Mouse (Mus musculus) midbrain, embryonic 16.5 days (tissue): ENCODE results near the gene Naa80. TPM values are rescaled to one million over a fixed set of nuclear protein-coding genes. Genes with fewer than 3 reads are reported as not detected.

Source experiments
- ATAC-seq: fragments of 200-750 bp; cut with Nextera tagmentation; 2 replicates; pipeline ENCODE4 v1.8.0; 2017; ENCODE audit warnings: moderate TSS enrichment
- H3K27ac ChIP-seq: fragments of 300-500 bp; sonication (generic); 2 replicates; pipeline ENCODE4 v1.5.1; 2014; ENCODE audit warnings: mild to moderate bottlenecking, low read length, mixed read lengths
- H3K27me3 ChIP-seq: fragments of 300-500 bp; sonication (generic); 2 replicates; pipeline ENCODE4 v1.6.1; 2014; ENCODE audit warnings: low read depth, low read length, mixed read lengths; ENCODE audit not compliant: control insufficient read depth, insufficient read depth
- H3K36me3 ChIP-seq: fragments of 300-500 bp; sonication (generic); 2 replicates; pipeline ENCODE4 v1.6.1; 2014; ENCODE audit warnings: mild to moderate bottlenecking, low read length, moderate library complexity, mixed read lengths; ENCODE audit not compliant: control insufficient read depth, insufficient read depth
- H3K4me1 ChIP-seq: fragments of 300-500 bp; sonication (generic); 2 replicates; pipeline ENCODE4 v1.6.1; 2014; ENCODE audit warnings: mild to moderate bottlenecking, low read length, mixed read lengths; ENCODE audit not compliant: control insufficient read depth, insufficient read depth
- H3K4me2 ChIP-seq: fragments of 300-500 bp; sonication (generic); 2 replicates; pipeline ENCODE4 v1.6.1; 2014; ENCODE audit warnings: mild to moderate bottlenecking, low read length, mixed read lengths
- H3K4me3 ChIP-seq: fragments of 300-500 bp; sonication (generic); 2 replicates; pipeline ENCODE4 v1.5.1; 2014; ENCODE audit warnings: low read depth, mild to moderate bottlenecking, low read length, moderate library complexity, mixed read lengths
- H3K9ac ChIP-seq: fragments of 300-500 bp; sonication (generic); 2 replicates; pipeline ENCODE4 v1.6.1; 2014; ENCODE audit warnings: low read depth, low read length, mixed read lengths
- H3K9me3 ChIP-seq: fragments of 300-500 bp; sonication (generic); replicated peaks from 2 replicates; pipeline ENCODE4 v1.6.1; 2014; ENCODE audit warnings: mild to moderate bottlenecking, low read length, mixed read lengths; ENCODE audit not compliant: control insufficient read depth, poor library complexity, severe bottlenecking
- WGBS: fragments of 180-500 bp; shearing (Covaris S2); extraction: QIAGEN DNeasy Blood & Tissue Kit; methylation state at CpG from one replicate; pipeline ENCODE4 v1.1.7; 2014; 5-methylcytosine and 5-hydroxymethylcytosine counted together
- polyA plus RNA-seq: library from polyadenylated mRNA; unstranded; fragments of >200 nt; fragmentation: Nextera tagmentation; extraction: Ambion mirVana; gene quantifications from 2 replicates; pipeline ENCODE4 v1.2.1, GENCODE M21; 2015

Naa80 gene
- polyA plus RNA-seq, 1 experiment from 2014 or later: 18.6 TPM

DNA sequence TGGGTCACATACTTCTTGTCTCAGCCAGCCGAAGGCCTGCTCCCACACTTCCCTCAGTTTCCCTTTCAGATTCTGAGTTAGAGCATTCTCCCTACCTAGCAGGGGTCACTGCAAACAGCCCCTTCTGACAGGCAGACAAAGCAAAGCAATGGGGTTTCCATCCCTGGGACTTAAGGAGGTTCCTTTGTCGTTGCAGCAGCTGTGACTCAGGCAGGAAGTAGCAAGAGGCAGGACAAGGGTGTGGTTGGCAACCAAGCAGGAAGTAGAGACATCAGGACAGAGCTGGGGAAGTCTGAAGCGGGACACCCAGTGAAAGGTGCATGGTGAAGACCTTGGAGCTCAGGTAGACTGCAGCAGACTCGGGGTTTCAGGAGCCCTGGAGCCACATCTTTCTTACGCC is 45.9 kb downstream of the Naa80 start:
- WGBS: 61% methylated on average over 5 of the region's 5 CpGs
- no peak overlapping the region for H3K9ac ChIP-seq
- no peak for ATAC-seq

DNA sequence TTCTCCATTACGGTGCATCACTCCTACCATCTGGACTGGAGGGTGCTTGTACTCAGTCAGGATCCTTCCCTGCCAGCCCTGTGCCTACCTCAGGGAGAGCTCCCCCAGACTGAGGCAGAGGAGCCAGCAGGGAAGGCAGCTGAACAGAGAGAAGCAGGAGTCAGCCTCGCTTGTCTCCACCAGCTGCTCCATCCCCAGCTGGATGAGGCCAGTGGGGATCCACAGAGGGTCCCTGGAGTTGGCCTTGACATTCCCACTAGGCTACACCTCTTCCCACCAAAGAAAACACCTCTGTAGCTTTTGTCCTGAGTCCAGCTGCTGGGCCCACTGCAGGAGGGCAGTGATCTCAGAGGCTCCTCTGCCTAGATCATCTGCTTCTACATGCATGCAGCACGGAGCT is 46.3 kb downstream of the Naa80 start:
- no peaks in the 10 kb centered on the region for H3K9me3 ChIP-seq
- no peak for ATAC-seq
- H3K27me3 ChIP-seq: no peaks in the 10 kb centered on the region
- H3K36me3 ChIP-seq: peaks cover 2% of the 10 kb centered on the region
- 68% methylated on average over 3 of the region's 3 CpGs for WGBS
- H3K4me2 ChIP-seq: no peak overlapping the region
- no peak overlapping the region for H3K4me3 ChIP-seq
- no peak overlapping the region for H3K9ac ChIP-seq
- H3K27ac ChIP-seq: peak overlapping the region; percentile 43; the same call in 1 of the 2 replicates
- peaks cover 41% of the 10 kb centered on the region for H3K4me1 ChIP-seq

More for the DNA sequence above, 45.9 kb downstream of the Naa80 start:
- Histone ChIP-seq H3K4me2 (no peak overlapping the region), H3K27ac (no peak overlapping the region), H3K27me3 (no peaks in the 10 kb centered on the region), H3K9me3 (no peaks in the 10 kb centered on the region), H3K4me3 (no peak overlapping the region), H3K36me3 (peaks cover 7% of the 10 kb centered on the region), H3K4me1 (peaks cover 37% of the 10 kb centered on the region)

DNA sequence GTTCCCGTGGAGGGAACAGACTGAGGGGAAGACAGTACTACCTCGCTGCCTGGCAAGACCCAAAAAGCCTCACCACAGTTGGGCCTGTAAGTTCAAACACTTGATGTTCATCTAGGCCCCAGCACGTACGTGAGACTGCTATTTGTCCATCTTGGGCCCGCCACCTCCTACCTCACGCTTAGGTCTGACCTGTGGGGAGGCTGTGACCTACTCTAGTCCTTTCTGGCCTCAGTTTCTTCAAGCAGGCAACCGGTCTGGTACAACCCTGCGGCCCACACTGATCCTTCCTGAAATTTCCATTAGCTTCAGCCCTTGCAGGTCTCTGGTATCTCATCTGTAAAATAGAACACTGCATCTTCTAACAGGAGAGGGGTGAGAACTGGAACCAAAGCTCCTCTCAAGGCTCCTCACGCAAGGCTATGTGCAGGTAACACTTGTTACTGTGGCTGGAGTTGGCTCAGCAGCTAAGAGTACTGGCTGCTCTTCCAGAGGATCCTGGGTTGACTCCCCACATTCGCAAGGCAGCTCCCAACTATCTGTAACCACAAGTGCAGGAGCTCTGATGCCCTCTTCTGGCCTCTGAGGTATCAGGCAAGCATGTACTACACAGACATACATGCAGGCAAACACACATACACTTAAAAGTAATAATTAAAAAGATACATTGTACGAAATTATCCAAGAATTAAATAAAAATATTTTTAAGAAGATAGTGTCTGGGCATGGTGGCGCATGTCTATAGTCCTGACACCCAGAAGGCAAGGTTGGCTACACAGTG is 46.9 kb downstream of the Naa80 start:
- Histone ChIP-seq H3K27me3 (no peaks in the 10 kb centered on the region), H3K36me3 (no peaks in the 10 kb centered on the region), H3K9me3 (no peaks in the 10 kb centered on the region), H3K4me3 (no peak overlapping the region), H3K9ac (no peak overlapping the region), H3K27ac (peak overlapping the region; percentile 95), H3K4me2 (no peak overlapping the region), H3K4me1 (peaks cover 47% of the 10 kb centered on the region)
- 83% methylated on average over 12 of the region's 12 CpGs for WGBS
- ATAC-seq: no peak

DNA sequence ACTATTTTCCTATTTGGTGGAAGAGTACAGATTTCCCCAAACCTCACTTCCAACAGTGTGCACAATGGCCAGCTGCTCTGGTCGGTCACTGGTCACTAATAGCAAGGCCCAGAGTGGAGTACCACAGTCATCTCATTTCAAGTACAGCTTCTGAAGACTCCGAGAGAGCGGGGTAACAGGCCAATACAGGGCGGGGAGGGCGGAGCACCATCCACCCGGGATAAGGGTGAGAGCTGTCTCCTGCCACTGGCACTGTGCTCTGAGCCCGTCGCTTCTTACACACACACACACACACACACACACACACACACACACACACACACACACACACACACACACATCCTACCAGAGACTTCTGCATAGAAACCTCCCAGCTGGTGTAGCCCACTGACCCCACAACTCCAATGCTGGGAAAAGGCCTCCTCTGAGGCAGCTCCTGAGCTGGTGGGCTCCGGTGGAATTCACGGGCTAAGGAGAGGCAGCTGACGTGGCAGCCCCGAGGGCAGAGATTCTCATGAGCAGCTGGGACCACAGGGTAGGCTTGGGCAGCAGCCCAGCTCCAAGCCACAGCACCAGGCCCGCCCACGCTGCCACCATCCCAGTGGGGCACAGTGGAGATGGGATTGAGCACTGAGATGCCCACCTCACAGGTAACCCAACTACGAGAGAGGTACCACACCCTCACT is 47.6 kb downstream of the Naa80 start:
- Histone ChIP-seq H3K27ac (peak overlapping the region; percentile 95), H3K4me1 (peaks cover 52% of the 10 kb centered on the region), H3K4me2 (peak overlapping the region; percentile 50), H3K9me3 (no peaks in the 10 kb centered on the region), H3K36me3 (no peaks in the 10 kb centered on the region), H3K27me3 (no peaks in the 10 kb centered on the region), H3K4me3 (peak overlapping the region; percentile 9; the same call in 1 of the 2 replicates), H3K9ac (peak overlapping the region; percentile 63)
- ATAC-seq: peak; percentile 36; the same call in 1 of the 2 replicates
- 23% methylated on average over 15 of the region's 15 CpGs for WGBS

DNA sequence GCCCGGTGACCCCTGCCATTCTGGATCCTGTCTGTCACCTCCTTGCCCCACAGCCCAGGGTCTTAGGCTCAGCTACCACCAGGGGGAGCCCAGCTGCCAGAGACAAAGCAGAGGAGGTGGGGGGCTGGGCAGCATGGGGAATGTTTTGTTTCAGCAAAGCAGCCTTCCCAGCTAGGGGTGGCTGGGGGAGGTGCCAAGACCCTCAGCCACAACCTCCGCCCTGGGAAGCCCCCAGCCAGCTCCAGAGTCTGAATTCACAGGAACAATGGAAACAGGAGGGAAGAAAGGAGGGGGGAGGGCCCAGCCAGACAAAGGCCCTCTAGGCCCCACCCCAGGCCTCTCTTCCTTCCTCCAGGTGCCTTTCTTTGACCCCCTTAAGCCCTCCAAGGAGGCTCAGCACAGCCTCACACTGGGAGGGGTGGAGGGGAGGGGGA is 48.2 kb downstream of the Naa80 start:
- ATAC-seq: peak; percentile 39
- H3K4me2 ChIP-seq: peak overlapping the region; percentile 50
- H3K36me3 ChIP-seq: no peaks in the 10 kb centered on the region
- H3K27ac ChIP-seq: peak overlapping the region; percentile 95
- 0% methylated on average over 2 of the region's 2 CpGs for WGBS
- no peaks in the 10 kb centered on the region for H3K9me3 ChIP-seq
- peak overlapping the region; percentile 9 for H3K4me3 ChIP-seq
- no peaks in the 10 kb centered on the region for H3K27me3 ChIP-seq
- peaks cover 58% of the 10 kb centered on the region for H3K4me1 ChIP-seq
- H3K9ac ChIP-seq: peak overlapping the region; percentile 63

DNA sequence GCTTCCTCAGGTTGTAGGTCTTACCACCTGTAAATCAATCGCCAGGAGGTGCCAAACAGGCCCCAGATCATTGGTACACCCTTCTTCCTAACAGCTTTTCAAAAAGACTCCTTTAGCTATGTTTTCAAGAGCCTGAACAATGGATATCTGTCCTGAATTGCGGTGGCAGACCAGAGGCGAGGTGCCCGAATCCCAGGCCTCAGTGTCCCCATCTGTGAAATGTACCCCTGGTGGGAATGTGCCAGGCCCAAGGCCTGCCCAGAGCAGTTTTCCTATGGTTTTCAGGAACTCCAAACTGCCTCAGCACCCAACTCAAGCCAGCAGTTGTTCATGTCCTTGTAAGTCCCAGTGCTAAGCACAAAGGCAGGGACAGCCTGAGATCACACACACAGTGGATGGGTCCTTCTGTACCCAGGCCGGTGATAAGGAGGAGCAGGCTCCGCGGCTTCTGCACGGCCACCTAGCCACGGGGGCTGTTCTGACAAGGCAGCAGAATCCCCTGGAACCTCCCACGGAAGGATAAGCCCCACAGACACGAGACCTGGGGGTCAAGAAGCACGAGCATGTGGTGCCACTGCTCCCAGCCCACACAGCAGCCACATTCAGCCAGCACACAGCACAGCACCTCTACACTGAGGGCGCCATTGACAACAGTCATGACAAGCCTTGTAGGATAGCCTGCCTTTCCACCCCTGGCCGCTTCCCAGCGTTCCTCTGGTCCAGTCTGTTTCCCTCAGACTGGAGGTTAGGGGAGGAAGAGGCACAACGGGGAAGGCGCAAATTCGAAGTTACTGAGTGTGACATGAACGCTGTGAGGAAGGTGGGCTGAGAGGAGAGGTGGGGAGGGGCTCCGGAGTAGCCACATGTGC is 48.9 kb downstream of the Naa80 start:
- no peaks in the 10 kb centered on the region for H3K27me3 ChIP-seq
- peaks cover 65% of the 10 kb centered on the region for H3K4me1 ChIP-seq
- H3K36me3 ChIP-seq: no peaks in the 10 kb centered on the region
- no peak overlapping the region; the same call in 1 of the 2 replicates for H3K4me3 ChIP-seq
- H3K27ac ChIP-seq: peak overlapping the region; percentile 95
- H3K9me3 ChIP-seq: no peaks in the 10 kb centered on the region
- ATAC-seq: no peak
- H3K9ac ChIP-seq: peak overlapping the region; percentile 63
- H3K4me2 ChIP-seq: peak overlapping the region; percentile 50
- 11% methylated on average over 20 of the region's 20 CpGs for WGBS

DNA sequence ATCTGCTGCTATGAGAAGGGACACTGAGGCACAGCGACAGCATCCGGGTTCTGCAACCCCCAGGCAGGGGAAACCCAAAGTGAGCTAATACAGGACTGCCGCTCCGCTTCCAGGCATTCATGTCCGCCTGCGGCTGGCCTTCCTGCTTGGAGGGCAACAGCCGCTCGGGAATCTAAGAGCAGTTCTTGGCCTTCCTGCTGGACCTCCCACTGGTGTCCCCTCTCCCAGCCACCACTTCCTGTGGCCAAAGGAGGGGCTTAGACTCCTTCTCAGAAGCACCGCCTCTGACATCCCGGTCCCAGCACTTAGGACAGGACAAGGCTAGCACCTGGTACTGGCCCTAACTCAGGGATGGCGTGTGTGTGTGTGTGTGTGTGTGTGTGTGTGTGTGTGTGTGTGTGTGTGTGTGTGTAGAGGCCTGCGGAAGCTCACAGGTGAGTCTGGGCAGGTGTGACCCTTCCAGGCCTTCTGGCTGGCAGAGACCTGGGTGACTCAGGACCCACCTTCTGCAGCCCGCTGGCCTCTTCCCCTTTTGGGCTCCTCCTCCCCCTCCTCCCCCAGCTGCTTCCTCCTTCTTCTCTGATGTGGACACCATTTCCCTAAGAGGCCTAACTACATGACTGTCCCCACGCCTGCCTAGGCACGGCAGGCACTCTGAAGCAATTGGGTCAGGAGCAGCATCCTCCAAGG is 50.2 kb downstream of the Naa80 start:
- Histone ChIP-seq H3K27me3 (no peaks in the 10 kb centered on the region), H3K4me2 (peak overlapping the region; percentile 39; the same call in 1 of the 2 replicates), H3K4me3 (no peak overlapping the region), H3K9ac (peak overlapping the region; percentile 63), H3K9me3 (no peaks in the 10 kb centered on the region), H3K36me3 (no peaks in the 10 kb centered on the region), H3K27ac (peak overlapping the region; percentile 95), H3K4me1 (peaks cover 69% of the 10 kb centered on the region)
- ATAC-seq: no peak
- WGBS: 23% methylated on average over 14 of the region's 15 CpGs

DNA sequence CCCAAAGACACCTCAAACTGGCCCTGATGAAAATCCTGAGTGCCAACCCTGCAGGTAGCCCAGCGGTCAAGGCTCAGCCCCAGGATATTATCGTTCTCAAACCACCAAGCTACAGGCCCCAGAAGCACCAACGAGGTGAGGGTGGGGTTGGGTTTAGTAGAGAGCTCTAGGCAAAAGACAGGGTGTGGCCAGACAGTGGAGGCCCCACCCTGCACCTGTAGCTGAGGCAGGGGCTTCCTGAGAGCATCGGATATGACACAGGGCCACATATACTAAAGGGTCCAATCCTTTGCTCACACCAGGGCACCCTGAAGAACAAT is 50.7 kb downstream of the Naa80 start:
- WGBS: 13% methylated on average over 4 of the region's 4 CpGs
- peaks cover 73% of the 10 kb centered on the region for H3K4me1 ChIP-seq
- no peaks in the 10 kb centered on the region for H3K9me3 ChIP-seq
- H3K9ac ChIP-seq: no peak overlapping the region
- H3K27me3 ChIP-seq: no peaks in the 10 kb centered on the region
- peak overlapping the region; percentile 95 for H3K27ac ChIP-seq
- ATAC-seq: no peak
- H3K4me3 ChIP-seq: no peak overlapping the region
- H3K4me2 ChIP-seq: peak overlapping the region; percentile 39
- H3K36me3 ChIP-seq: no peaks in the 10 kb centered on the region
